ENCODE assay signal across 8 mouse cellular contexts in the genomic region with DNA sequence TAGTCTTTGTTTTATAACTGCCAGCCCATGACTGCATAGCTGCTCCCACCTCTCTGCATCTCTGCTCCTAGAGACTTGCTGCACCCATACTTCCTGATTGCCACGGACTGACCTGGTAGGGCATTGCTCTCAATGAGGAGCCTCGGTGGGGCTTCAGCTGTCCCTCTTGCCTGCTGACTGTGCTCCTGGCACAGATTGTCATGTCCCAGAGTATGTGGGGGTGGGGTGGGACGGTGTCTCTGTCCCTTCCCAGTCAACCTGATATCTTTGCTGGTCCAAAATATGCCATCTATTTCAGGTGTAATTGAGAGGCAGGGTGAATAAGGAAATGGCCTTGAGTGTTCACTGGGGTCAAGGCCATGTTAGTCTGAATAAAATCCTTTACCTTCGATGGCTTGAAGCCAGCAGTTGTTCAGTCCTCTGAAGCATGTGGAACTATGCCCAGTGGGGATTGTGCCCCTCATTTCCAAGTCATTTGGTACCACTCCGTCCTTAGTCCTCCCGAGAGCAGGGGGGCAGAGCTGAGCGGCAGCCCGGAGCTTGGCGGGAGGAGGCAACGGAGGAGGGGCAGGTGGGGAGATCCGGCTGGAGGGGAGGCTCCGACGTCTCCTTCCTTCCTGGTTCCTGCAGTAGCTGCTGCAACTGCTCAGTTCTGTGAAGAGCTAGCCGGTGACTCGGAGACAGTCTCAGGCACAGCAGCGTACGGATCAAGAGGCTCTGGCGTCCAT. TPM values are rescaled to one million over a fixed set of nuclear protein-coding genes. Genes with fewer than 3 reads are reported as not detected.
DNase-seq lines count a peak whose midpoint lies in the region; ATAC-seq lines count a peak whose summit lies in the region.

A gene (plus strand): TSS at position 413 of the 728 bp plus-strand sequence.

- H3K4me1 ChIP-seq in hindbrain, embryonic 13.5 days (replicated peaks): peaks cover 29% of the 10 kb centered on the region

- H3K4me2 ChIP-seq in hindbrain, embryonic 13.5 days: peak within 1 kb of the TSS; percentile 98

- peak within 1 kb of the TSS; percentile 83 for H3K27ac ChIP-seq in hindbrain, embryonic 13.5 days

- peaks cover 54% of the 10 kb centered on the region for H3K36me3 ChIP-seq in hindbrain, embryonic 13.5 days

- H3K4me3 ChIP-seq in hindbrain, embryonic 13.5 days: peak within 1 kb of the TSS; percentile 78

- peak; percentile 82 for ATAC-seq in hindbrain, embryonic 13.5 days (ENCODE audit: low FRiP score)

- no peaks in the 10 kb centered on the region for H3K27me3 ChIP-seq in hindbrain, embryonic 13.5 days

- 6% methylated on average over 18 of the region's 18 CpGs for WGBS in hindbrain, embryonic 13.5 days

- peak within 1 kb of the TSS; percentile 91 for H3K9ac ChIP-seq in hindbrain, embryonic 13.5 days

- no peaks in the 10 kb centered on the region for H3K9me3 ChIP-seq in hindbrain, embryonic 13.5 days

- peak; percentile 82 for DNase-seq in NIH3T3 (ENCODE audit: low read depth)
- DNase-seq in cerebellum, postnatal 10 days: peak; percentile 89 to 91
- peak; percentile 36 to 55 for DNase-seq in frontal cortex, postnatal 25 days (ENCODE audit: low spot score in 2 of 2)
- DNase-seq in layer of hippocampus, postnatal 25 days (ENCODE audit: extremely low spot score in 1 of 2, low spot score in 1 of 2): peak; percentile 65 to 67
- peak; percentile 78 for DNase-seq in lung, postnatal 36 days
- peak; percentile 86 for DNase-seq in retina, postnatal 1 day
- DNase-seq in urinary bladder, postnatal 14 days (ENCODE audit: low spot score): peak; percentile 74

RNA-seq across cellular contexts. Expression of the gene that starts here (rescaled TPM):
- polyA plus RNA-seq in hindbrain, embryonic 13.5 days (2015; fragmentation: Nextera tagmentation; extraction: Ambion mirVana): 9.6 and 10.7 TPM in 2 replicates
- total RNA-seq in layer of hippocampus, postnatal 25 days (2021): 10 to 100 TPM; 15.8 to 16.5 TPM

Comparison
In these comparisons a context has a peak if more than half of its experiments do, and no peak if none do; other contexts are left out.
1. Peak in every context shown above with its lines: DNase-seq, ATAC-seq, H3K4me3 ChIP-seq and H3K27ac ChIP-seq.